Mouse (Mus musculus) activated CD4-positive, CD25-positive, alpha-beta regulatory T cell, adult 4 months (primary cell): ENCODE measurements around the gene Cyp2a4. TPM values are rescaled to one million over a fixed set of nuclear protein-coding genes. Genes with fewer than 3 reads are reported as not detected.
"Not testable (repeated sequence)": the region's sequence is repeated elsewhere in the genome, so short reads cannot be mapped to it uniquely, and the experiment has no call there.

Experiments
- ATAC-seq: one replicate; pipeline ENCODE4 v1.8.0; 2017
- polyA plus RNA-seq, 2 experiments: library from polyadenylated mRNA; unstranded; fragments of 100-300 nt; shearing (Covaris generic); gene quantifications; one replicate each; pipeline ENCODE4 v1.2.1; 2017

Cyp2a4 gene
- polyA plus RNA-seq: not detected

GRCm38 (mm10) chr7:26306926-26307325, at the start of gene Cyp2a4:
Cyp2a4 (plus strand) TSS chr7:26307169.
- ATAC-seq: not testable (repeated sequence)

GRCm38 (mm10) chr7:26260034-26260433, 46.9 kb upstream of the Cyp2a4 start, which contains the start of gene Vmn1r184:
Vmn1r184 (plus strand) TSS chr7:26260334.
- ATAC-seq: not testable (repeated sequence)

- ATAC-seq: not testable (repeated sequence)
Observed at GRCm38 (mm10) chr7:26303429-26304166, 3.4 kb upstream of the Cyp2a4 start.

- not testable (repeated sequence) for ATAC-seq
Observed at GRCm38 (mm10) chr7:26311786-26312185, 4.8 kb downstream of the Cyp2a4 start.

GRCm38 (mm10) chr7:26315194-26315593, 8.2 kb downstream of the Cyp2a4 start:
- ATAC-seq: not testable (repeated sequence)

- not testable (repeated sequence) for ATAC-seq
Observed at GRCm38 (mm10) chr7:26315809-26316208, 8.8 kb downstream of the Cyp2a4 start.

GRCm38 (mm10) chr7:26320361-26320760, 13.4 kb downstream of the Cyp2a4 start:
- ATAC-seq: not testable (repeated sequence)

- ATAC-seq: not testable (repeated sequence)
Observed at GRCm38 (mm10) chr7:26350177-26350576, 43.2 kb downstream of the Cyp2a4 start.

- not testable (repeated sequence) for ATAC-seq
Observed at GRCm38 (mm10) chr7:26352258-26352657, 45.3 kb downstream of the Cyp2a4 start.

- not testable (repeated sequence) for ATAC-seq
Observed at GRCm38 (mm10) chr7:26356719-26357118, 49.8 kb downstream of the Cyp2a4 start.

Other genes starting within 250 kb of the Cyp2a4 start
- not detected for gene Cyp2b13, start 245.7 kb upstream of the Cyp2a4 start, polyA plus RNA-seq
- not detected for gene Cyp2b9, start 133.8 kb upstream of the Cyp2a4 start, polyA plus RNA-seq
- under 1 TPM in 1 of 2 experiments, not detected in 1; 0.13 TPM for gene Vmn1r184, start 46.8 kb upstream of the Cyp2a4 start, polyA plus RNA-seq
- gene Nlrp9c, start 96.5 kb downstream of the Cyp2a4 start, polyA plus RNA-seq: not detected
- gene Nlrp4a, start 127.9 kb downstream of the Cyp2a4 start, polyA plus RNA-seq: not detected
- not detected for gene Nlrp9a, start 227.9 kb downstream of the Cyp2a4 start, polyA plus RNA-seq